Mouse (Mus musculus): ENCODE data around the gene Gm21586. TPM values are rescaled to one million over a fixed set of nuclear protein-coding genes. Genes with fewer than 3 reads are reported as not detected.
"Not testable (repeated sequence)": the region's sequence is repeated elsewhere in the genome, so short reads cannot be mapped to it uniquely, and the experiment has no call there.

Gm21586 gene
- not detected in 2 replicates for polyA plus RNA-seq (2016; fragmentation: Nextera tagmentation; extraction: Ambion mirVana)

GRCm38 (mm10) chr4:42439078-42439477 lies at the start of gene Gm21586:
Gene Gm21586, plus strand, starts transcription at chr4:42439378.
- not testable (repeated sequence) for H3K27ac ChIP-seq (replicated peaks); H3K27me3 ChIP-seq (replicated peaks; ENCODE audit: low read depth, poor library complexity, severe bottlenecking); H3K36me3 ChIP-seq (replicated peaks); DNase-seq (ENCODE audit: low spot score); H3K9me3 ChIP-seq; H3K4me1 ChIP-seq; H3K4me3 ChIP-seq
- no CpG with 5 or more reads among the region's 18 CpGs for WGBS

- not testable (repeated sequence) for H3K9me3 ChIP-seq; DNase-seq (ENCODE audit: low spot score); H3K36me3 ChIP-seq (replicated peaks); H3K4me3 ChIP-seq; H3K27me3 ChIP-seq (replicated peaks; ENCODE audit: low read depth, poor library complexity, severe bottlenecking); H3K4me1 ChIP-seq; H3K27ac ChIP-seq (replicated peaks)
- WGBS: no CpG with 5 or more reads among the region's 5 CpGs
Measured at GRCm38 (mm10) chr4:42466452-42466851, 27.3 kb downstream of the Gm21586 start, which contains the start of gene Gm2163. Gene Gm2163, plus strand, starts transcription at chr4:42466752.

Other genes with a start within 250 kb of the Gm21586 start
- gene Gm10600, start 198.7 kb upstream of the Gm21586 start, polyA plus RNA-seq (2016; fragmentation: Nextera tagmentation; extraction: Ambion mirVana): not detected in 2 replicates
- not detected in 2 replicates for gene Ccl21b, start 183.6 kb upstream of the Gm21586 start, polyA plus RNA-seq (2016; fragmentation: Nextera tagmentation; extraction: Ambion mirVana)
- gene Gm21953, start 145.1 kb upstream of the Gm21586 start, polyA plus RNA-seq (2016; fragmentation: Nextera tagmentation; extraction: Ambion mirVana): not detected in 2 replicates
- gene Fam205a3, start 121.0 kb upstream of the Gm21586 start, polyA plus RNA-seq (2016; fragmentation: Nextera tagmentation; extraction: Ambion mirVana): not detected in 2 replicates
- 0.16 TPM in 1 of 2 replicates, not detected in the other for gene Gm2163, start 27.4 kb downstream of the Gm21586 start, polyA plus RNA-seq (2016; fragmentation: Nextera tagmentation; extraction: Ambion mirVana)
- gene Fam205a2, start 88.8 kb downstream of the Gm21586 start, polyA plus RNA-seq (2016; fragmentation: Nextera tagmentation; extraction: Ambion mirVana): not detected in 2 replicates
- not detected in 2 replicates for gene Gm10591, start 172.8 kb downstream of the Gm21586 start, polyA plus RNA-seq (2016; fragmentation: Nextera tagmentation; extraction: Ambion mirVana)
- gene Gm2564, start 190.3 kb downstream of the Gm21586 start, polyA plus RNA-seq (2016; fragmentation: Nextera tagmentation; extraction: Ambion mirVana): not detected in 2 replicates
- not detected in 2 replicates for gene Ccl27b, start 215.9 kb downstream of the Gm21586 start, polyA plus RNA-seq (2016; fragmentation: Nextera tagmentation; extraction: Ambion mirVana)
- 0.11 TPM in 1 of 2 replicates, not detected in the other for gene Il11ra2, start 222.5 kb downstream of the Gm21586 start, polyA plus RNA-seq (2016; fragmentation: Nextera tagmentation; extraction: Ambion mirVana)

Data from embryonic facial prominence, embryonic 10.5 days (tissue).